Mouse (Mus musculus) WW6 (cell line): ENCODE results near the gene Elk1.
A peak's percentile ranks its signal among the peaks of the same experiment; 100 is the strongest.

Source experiments
- DNase-seq: peaks from one replicate; pipeline ENCODE4 v3.0.0-alpha.2; 2013; ENCODE audit warnings: low read depth, low spot score

Gene Elk1

GRCm38 (mm10) chrX:20950191-20950880, at the start of gene Elk1:
Gene Elk1 (minus strand): TSS chrX:20950608.
- peak; percentile 69 for DNase-seq

- DNase-seq: no peak
Observed at GRCm38 (mm10) chrX:20980901-20981300, 30.5 kb upstream of the Elk1 start.

- DNase-seq: peak; percentile 80
Observed at GRCm38 (mm10) chrX:20961477-20962378, 11.3 kb upstream of the Elk1 start, which contains the start of gene Uxt. Gene Uxt (minus strand): TSS chrX:20962017.

- DNase-seq: no peak
Observed at GRCm38 (mm10) chrX:20946055-20946454, 4.4 kb downstream of the Elk1 start.

GRCm38 (mm10) chrX:20931963-20932362, 18.4 kb downstream of the Elk1 start:
- DNase-seq: no peak

GRCm38 (mm10) chrX:20931364-20931763, 19.0 kb downstream of the Elk1 start, which contains the start of gene Cfp:
Gene Cfp (minus strand): TSS chrX:20931555.
- no peak for DNase-seq

- no peak for DNase-seq
Observed at GRCm38 (mm10) chrX:20929859-20930258, 20.5 kb downstream of the Elk1 start.

GRCm38 (mm10) chrX:20924976-20925375, 25.4 kb downstream of the Elk1 start:
- DNase-seq: no peak

GRCm38 (mm10) chrX:20923506-20923905, 26.9 kb downstream of the Elk1 start:
- DNase-seq: no peak

GRCm38 (mm10) chrX:20921366-20921765, 29.0 kb downstream of the Elk1 start:
- no peak for DNase-seq

GRCm38 (mm10) chrX:20920844-20921364, 29.5 kb downstream of the Elk1 start, which contains the start of gene Syn1:
Gene Syn1 (minus strand): TSS chrX:20921004.
- DNase-seq: peak; percentile 72

- no peak for DNase-seq
Observed at GRCm38 (mm10) chrX:20920249-20920843, 30.1 kb downstream of the Elk1 start.

GRCm38 (mm10) chrX:20915075-20915474, 35.3 kb downstream of the Elk1 start:
- no peak for DNase-seq

GRCm38 (mm10) chrX:20913726-20914125, 36.7 kb downstream of the Elk1 start:
- no peak for DNase-seq

GRCm38 (mm10) chrX:20910074-20910473, 40.3 kb downstream of the Elk1 start:
- DNase-seq: peak; percentile 24
